Comparison of ENCODE assay signal across 8 mouse cellular contexts in genomic region chr9:53829081-53829865, GRCm38 (mm10). TPM values are rescaled to one million over a fixed set of nuclear protein-coding genes. Genes with fewer than 3 reads are reported as not detected.
DNase-seq lines count a peak whose midpoint lies in the region; ATAC-seq lines count a peak whose summit lies in the region.

No protein-coding gene starts in this region.

- peak overlapping the region; percentile 75 for H3K27ac ChIP-seq in forebrain, embryonic 15.5 days (replicated peaks)
- H3K27ac ChIP-seq in intestine, embryonic 15.5 days, result no peak overlapping the region
- no peak overlapping the region for H3K27ac ChIP-seq in stomach, embryonic 15.5 days

- H3K9me3 ChIP-seq in forebrain, embryonic 15.5 days, result no peaks in the 10 kb centered on the region
- H3K9me3 ChIP-seq in intestine, embryonic 15.5 days, result no peaks in the 10 kb centered on the region
- H3K9me3 ChIP-seq in stomach, embryonic 15.5 days, result no peaks in the 10 kb centered on the region

- intact Hi-C loops in left cerebral cortex, postnatal 25 days (cut with DNase I), result loop anchor here (5.0 to 10.0 kb wide), 3 partner anchors 43 to 286 kb away; no protein-coding TSS in a partner anchor

- H3K27me3 ChIP-seq in forebrain, embryonic 15.5 days, result no peaks in the 10 kb centered on the region
- no peaks in the 10 kb centered on the region for H3K27me3 ChIP-seq in intestine, embryonic 15.5 days (replicated peaks)
- H3K27me3 ChIP-seq in stomach, embryonic 15.5 days (replicated peaks), result no peaks in the 10 kb centered on the region

- H3K9ac ChIP-seq in forebrain, embryonic 15.5 days (replicated peaks), result peak overlapping the region; percentile 60
- peak overlapping the region; percentile 43 for H3K9ac ChIP-seq in intestine, embryonic 15.5 days
- no peak overlapping the region for H3K9ac ChIP-seq in stomach, embryonic 15.5 days

- peak overlapping the region; percentile 58 for H3K4me2 ChIP-seq in forebrain, embryonic 15.5 days (replicated peaks)
- peak overlapping the region; percentile 67 for H3K4me2 ChIP-seq in intestine, embryonic 15.5 days (replicated peaks)
- peak overlapping the region; percentile 57 for H3K4me2 ChIP-seq in stomach, embryonic 15.5 days

- no peaks in the 10 kb centered on the region for H3K36me3 ChIP-seq in forebrain, embryonic 15.5 days
- H3K36me3 ChIP-seq in intestine, embryonic 15.5 days, result no peaks in the 10 kb centered on the region
- H3K36me3 ChIP-seq in stomach, embryonic 15.5 days, result no peaks in the 10 kb centered on the region

- peak overlapping the region; percentile 44 for H3K4me3 ChIP-seq in forebrain, embryonic 15.5 days
- H3K4me3 ChIP-seq in intestine, embryonic 15.5 days (replicated peaks), result peak overlapping the region; percentile 38
- H3K4me3 ChIP-seq in stomach, embryonic 15.5 days (replicated peaks), result peak overlapping the region; percentile 40

- ATAC-seq in forebrain, embryonic 15.5 days (replicated peaks), result peak; percentile 68
- ATAC-seq in intestine, embryonic 15.5 days, result peak; percentile 55; the same call in 1 of the 2 replicates
- ATAC-seq in stomach, embryonic 15.5 days (ENCODE audit: insufficient read depth, low FRiP score, low read depth), result no peak

- 18% methylated on average over 14 of the region's 14 CpGs for WGBS in forebrain, embryonic 15.5 days
- 16% methylated on average over 14 of the region's 14 CpGs for WGBS in intestine, embryonic 15.5 days
- WGBS in stomach, embryonic 15.5 days, result 15% methylated on average over 14 of the region's 14 CpGs

- H3K4me1 ChIP-seq in forebrain, embryonic 15.5 days, result peaks cover 3% of the 10 kb centered on the region; the same call in 1 of the 2 replicates
- H3K4me1 ChIP-seq in intestine, embryonic 15.5 days (replicated peaks), result peaks cover 4% of the 10 kb centered on the region; the same call in 1 of the 2 replicates
- H3K4me1 ChIP-seq in stomach, embryonic 15.5 days, result no peaks in the 10 kb centered on the region

- DNase-seq in ovary, postnatal 14 days (ENCODE audit: low spot score), result peak; percentile 35
- DNase-seq in ovary, adult 18-20 months (ENCODE audit: low spot score), result no peak
- DNase-seq in cerebellum, adult 11-12 months, result peak; percentile 14
- DNase-seq in left cerebral cortex, postnatal 25 days (ENCODE audit: low spot score in 2 of 2), result peak; percentile 65 to 78
- peak; percentile 73 for DNase-seq in mesoderm, embryonic 11.5 days (ENCODE audit: low read depth, low spot score)

RNA-seq across cellular contexts. Expression of gene Sln, which starts 20.7 kb away (rescaled TPM):
- polyA plus RNA-seq in forebrain, embryonic 15.5 days (2015; fragmentation: Nextera tagmentation; extraction: Ambion mirVana), result 1.3 and 1.5 TPM in 2 replicates
- 0.66 and 1.3 TPM in 2 replicates for polyA plus RNA-seq in intestine, embryonic 15.5 days (2015; fragmentation: Nextera tagmentation; extraction: Ambion mirVana)
- not detected for total RNA-seq in left cerebral cortex, postnatal 25 days (2021)
- 1.6 and 4.9 TPM in 2 replicates for polyA plus RNA-seq in stomach, embryonic 15.5 days (2015; fragmentation: Nextera tagmentation; extraction: Ambion mirVana)

RNA-seq across cellular contexts. Expression of gene Slc35f2, which starts 57.9 kb away (rescaled TPM):
- polyA plus RNA-seq in forebrain, embryonic 15.5 days (2015; fragmentation: Nextera tagmentation; extraction: Ambion mirVana), result 9.0 and 9.7 TPM in 2 replicates
- polyA plus RNA-seq in intestine, embryonic 15.5 days (2015; fragmentation: Nextera tagmentation; extraction: Ambion mirVana), result 21.0 and 22.1 TPM in 2 replicates
- total RNA-seq in left cerebral cortex, postnatal 25 days (2021), result 1 to 10 TPM; 2.8 to 2.9 TPM
- polyA plus RNA-seq in stomach, embryonic 15.5 days (2015; fragmentation: Nextera tagmentation; extraction: Ambion mirVana), result 7.9 and 8.4 TPM in 2 replicates
